Mouse (Mus musculus): ENCODE measurements around the gene Hmox1.
A peak's percentile ranks its signal among the peaks of the same experiment; 100 is the strongest.

Hmox1 gene

GRCm38 (mm10) chr8:75093399-75094156 lies at the start of gene Hmox1:
Gene Hmox1, plus strand, starts transcription at chr8:75093621.
- peak; percentile 66 to 70 for DNase-seq

- no peak for DNase-seq
These were observed 47.1 kb upstream of the Hmox1 start for GRCm38 (mm10) chr8:75046303-75046702.

DNA sequence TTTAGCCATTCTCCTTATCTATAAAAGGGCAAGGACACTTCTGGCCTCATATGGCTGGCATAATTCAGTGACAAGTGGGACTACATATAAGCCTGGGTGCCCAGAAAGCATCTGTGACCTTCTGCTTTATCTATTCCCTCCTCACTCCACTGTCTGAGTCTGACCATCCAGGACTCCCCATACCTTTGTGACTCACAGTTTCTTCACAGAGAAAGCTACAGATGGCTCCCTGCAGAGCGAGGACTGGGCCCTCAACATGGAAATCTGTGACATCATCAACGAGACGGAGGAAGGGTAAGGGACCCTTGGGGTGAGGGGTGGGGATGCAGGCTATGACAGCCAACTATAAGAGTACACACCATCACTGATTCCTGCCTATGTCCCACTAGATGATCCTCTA lies 45.6 kb upstream of the Hmox1 start:
- no peak for DNase-seq

- DNase-seq = no peak
These were observed 40.1 kb upstream of the Hmox1 start for GRCm38 (mm10) chr8:75053342-75053741.

GRCm38 (mm10) chr8:75055673-75056072 lies 37.7 kb upstream of the Hmox1 start:
- no peak for DNase-seq

GRCm38 (mm10) chr8:75060022-75060421 lies 33.4 kb upstream of the Hmox1 start:
- DNase-seq = no peak

GRCm38 (mm10) chr8:75060815-75061214 lies 32.6 kb upstream of the Hmox1 start:
- DNase-seq = no peak

GRCm38 (mm10) chr8:75063290-75063689 lies 30.1 kb upstream of the Hmox1 start:
- no peak for DNase-seq

DNA sequence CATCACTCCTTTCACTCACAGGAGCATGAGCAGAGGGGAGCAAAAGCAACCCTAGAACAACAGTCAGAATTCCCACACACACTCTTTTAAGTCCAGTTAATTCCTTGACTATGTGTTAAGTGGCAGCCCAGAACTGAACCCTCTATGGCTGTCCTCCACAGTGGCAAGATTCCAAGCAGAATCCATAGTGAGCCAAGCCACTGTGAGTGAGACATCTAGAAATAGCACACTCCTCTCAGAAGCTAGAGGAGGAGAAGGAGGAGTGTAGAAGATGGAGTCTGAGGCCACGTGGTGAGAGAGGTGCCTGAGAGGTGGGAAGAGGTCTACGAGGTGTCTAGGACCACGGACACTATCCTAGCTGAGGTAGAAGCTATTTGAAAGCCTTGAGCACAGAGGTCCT lies 28.6 kb upstream of the Hmox1 start:
- no peak for DNase-seq

DNA sequence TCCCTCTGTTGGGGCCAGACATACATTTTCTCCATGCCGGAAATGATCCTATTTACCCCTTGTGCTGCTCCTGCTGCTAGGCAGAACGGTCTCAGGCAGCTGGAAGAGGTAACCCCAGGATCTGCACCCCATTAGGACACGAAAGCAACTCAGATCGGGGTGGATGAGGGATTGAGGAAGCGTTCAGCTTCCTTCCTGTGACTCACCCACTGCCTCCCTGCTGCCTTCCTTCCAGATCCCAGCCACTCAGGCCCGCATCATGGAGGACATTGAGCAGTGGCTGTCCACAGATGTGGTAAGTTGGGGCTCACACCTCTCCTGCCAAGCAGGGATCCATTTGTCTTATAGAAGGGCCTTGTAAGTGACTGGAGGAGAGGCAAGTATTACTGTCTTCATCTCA lies 26.1 kb upstream of the Hmox1 start:
- DNase-seq = no peak

- DNase-seq = no peak
These were observed 23.1 kb upstream of the Hmox1 start for GRCm38 (mm10) chr8:75070297-75070696.

DNA sequence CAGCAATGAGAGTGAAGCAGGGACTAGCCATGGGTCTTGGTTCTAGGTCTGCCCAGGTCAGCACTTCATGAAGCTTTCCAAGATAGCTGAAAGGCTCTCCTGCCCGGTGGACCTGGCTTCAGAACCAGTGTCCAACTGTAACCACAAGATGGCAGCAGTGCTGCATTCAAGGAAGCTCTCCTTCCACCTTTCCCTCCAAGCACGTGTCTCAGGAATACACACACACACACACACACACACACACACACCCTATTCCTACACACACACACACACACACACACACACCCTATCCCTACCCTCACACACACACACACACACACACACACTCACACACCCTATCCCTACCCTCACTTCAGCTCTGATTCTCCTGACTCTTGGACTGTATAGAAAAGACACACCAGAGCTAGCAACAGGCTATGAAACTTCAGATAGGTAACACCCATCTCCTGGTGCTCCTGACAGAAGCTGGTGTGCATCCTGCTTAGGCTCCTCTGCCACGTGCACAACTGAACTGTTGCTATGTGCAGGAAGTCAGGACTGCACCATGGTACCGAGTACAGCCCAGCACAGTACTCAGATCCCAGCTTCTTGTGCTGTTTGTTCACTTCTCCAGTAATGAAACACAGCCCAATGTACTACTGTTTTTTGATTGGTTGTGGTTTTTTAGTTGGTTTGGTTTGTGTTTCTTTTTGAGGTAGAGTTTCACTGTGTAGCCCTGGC lies 21.6 kb upstream of the Hmox1 start:
- peak; percentile 68 to 70 for DNase-seq

DNA sequence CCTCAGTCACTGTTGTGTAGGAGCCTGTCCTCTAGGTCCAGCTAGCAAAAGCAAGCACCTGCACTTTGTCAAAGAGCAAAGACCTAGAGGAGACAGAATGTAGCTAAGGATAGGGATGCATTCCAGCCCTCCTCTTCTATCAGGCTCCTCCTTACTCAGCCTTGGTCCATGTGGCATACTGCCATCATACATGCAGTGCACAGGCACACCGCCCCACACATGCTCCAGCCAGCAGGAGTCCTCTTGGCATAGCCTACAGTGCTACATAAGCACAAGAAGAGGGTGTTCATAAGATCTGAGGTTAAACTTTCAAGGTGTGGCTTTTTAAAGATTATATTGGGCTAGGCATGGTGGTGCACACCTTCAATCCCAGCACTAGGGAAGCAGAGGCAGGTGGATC lies 18.5 kb upstream of the Hmox1 start:
- DNase-seq = no peak

DNA sequence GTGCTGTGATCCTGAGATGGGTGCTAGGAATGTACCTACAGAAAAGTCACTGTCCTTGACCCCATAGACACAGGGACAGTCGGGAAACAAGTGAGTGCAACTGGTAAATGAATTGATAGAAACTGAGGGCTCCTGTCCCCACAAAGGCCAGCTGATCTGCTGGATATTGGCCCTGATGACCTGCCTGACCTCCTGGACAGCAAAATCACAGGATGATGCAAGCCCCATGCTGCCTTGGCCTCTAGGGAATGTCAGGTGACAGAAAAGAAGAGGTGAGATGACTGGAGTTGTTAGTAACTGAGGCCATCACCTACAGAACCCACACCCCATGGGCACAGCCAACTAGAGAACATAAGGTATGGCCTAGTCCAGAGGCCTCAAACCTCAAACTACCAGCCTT lies 15.2 kb upstream of the Hmox1 start:
- no peak for DNase-seq

- DNase-seq = no peak
These were observed 14.6 kb upstream of the Hmox1 start for GRCm38 (mm10) chr8:75078851-75079250.

GRCm38 (mm10) chr8:75081364-75082040 lies 11.9 kb upstream of the Hmox1 start:
- peak; percentile 23 to 26 for DNase-seq

DNA sequence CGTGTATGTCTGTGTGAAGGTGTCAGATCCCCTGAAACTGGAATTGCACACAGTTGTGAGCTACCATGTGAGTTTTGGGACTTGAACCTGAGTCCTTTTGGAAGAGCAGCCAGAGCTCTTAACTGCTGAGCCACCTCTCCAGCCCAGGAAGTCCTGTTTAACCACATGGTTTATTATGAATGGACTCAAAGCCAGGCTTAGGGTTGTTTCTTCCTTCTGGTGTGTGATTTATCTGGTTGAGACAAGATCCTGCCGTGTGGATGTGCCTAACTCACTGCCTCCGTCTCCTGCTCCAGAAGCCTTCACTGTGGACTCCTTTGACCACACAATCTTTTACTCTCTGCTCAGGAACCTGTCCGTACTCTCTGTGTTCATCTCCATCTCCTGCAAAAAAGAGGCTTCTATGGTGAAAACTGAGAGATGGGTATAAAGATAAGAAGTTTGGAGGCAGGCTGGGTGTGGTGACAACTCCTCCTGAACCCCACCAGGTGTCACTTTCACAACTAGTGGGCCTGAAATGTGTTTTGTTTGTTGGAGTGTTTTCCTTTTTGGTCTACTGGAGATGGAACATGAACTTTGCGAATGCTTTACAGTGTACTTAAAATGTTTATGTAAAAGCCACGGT lies 11.1 kb upstream of the Hmox1 start:
- no peak for DNase-seq

DNA sequence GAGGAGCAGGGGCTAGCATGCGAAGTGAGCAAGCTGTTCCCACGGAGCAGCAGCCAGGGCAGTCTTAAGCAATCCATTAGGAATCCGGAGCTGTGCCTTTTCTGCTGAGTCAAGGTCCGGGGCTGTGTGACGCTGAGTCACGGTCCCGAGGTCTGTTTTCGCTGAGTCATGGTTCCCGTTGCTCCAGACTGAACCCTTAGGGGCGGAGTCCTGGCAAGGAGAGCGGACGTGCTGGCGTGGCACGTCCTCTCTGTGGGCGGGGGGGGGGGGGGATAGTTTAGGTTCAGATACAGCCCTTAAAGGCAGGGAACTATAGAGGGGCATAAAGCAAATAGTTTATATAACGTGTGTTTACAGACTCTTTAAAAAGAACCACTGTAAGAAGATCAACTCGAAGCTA lies 9.6 kb upstream of the Hmox1 start:
- DNase-seq = peak; percentile 25 to 28

- no peak for DNase-seq
These were observed 8.9 kb upstream of the Hmox1 start for GRCm38 (mm10) chr8:75084382-75085064.

- DNase-seq = no peak
These were observed 7.4 kb upstream of the Hmox1 start for GRCm38 (mm10) chr8:75086002-75086401.

- no peak for DNase-seq
These were observed 6.3 kb upstream of the Hmox1 start for GRCm38 (mm10) chr8:75087127-75087526.

- peak in 1 of 2 experiments; percentile 26 for DNase-seq
These were observed 4.2 kb upstream of the Hmox1 start for GRCm38 (mm10) chr8:75088989-75089881.
